Mouse (Mus musculus) CH12.LX (cell line): ENCODE data around the gene 1700018B08Rik. TPM values are rescaled to one million over a fixed set of nuclear protein-coding genes. Genes with fewer than 3 reads are reported as not detected.

ENCODE experiments used
- DNase-seq: peaks from one replicate; pipeline ENCODE4 v3.0.0-alpha.2; 2013; ENCODE audit errors: extremely low read depth
- H3K27ac ChIP-seq: 2 replicates; pipeline ENCODE4 v1.5.1; 2012; ENCODE audit warnings: low read depth, mild to moderate bottlenecking, control low read depth, moderate library complexity; ENCODE audit not compliant: insufficient read depth
- H3K27me3 ChIP-seq: replicated peaks from 2 replicates; pipeline ENCODE3; 2012; ENCODE audit warnings: inconsistent platforms
- H3K36me3 ChIP-seq, 2 experiments: replicated peaks in 1 of 2; 2 replicates each; pipeline versions ENCODE3 to v1.6.1; 2012; ENCODE audit warnings: inconsistent platforms in 1 of 2, low read length in 1 of 2, mild to moderate bottlenecking in 1 of 2, mixed read lengths in 1 of 2, moderate library complexity in 1 of 2; ENCODE audit not compliant: control insufficient read depth in 1 of 2, insufficient read depth in 1 of 2
- H3K4me1 ChIP-seq, 2 experiments: 2 replicates each; pipeline ENCODE4 v1.6.1; 2012; ENCODE audit warnings: inconsistent platforms in 1 of 2, moderate library complexity in 1 of 2; ENCODE audit not compliant: insufficient read depth in 2 of 2, control insufficient read depth in 1 of 2
- H3K4me2 ChIP-seq: 2 replicates; pipeline ENCODE4 v1.6.1; 2012; ENCODE audit warnings: low read depth, mild to moderate bottlenecking, control low read depth; ENCODE audit not compliant: poor library complexity, insufficient read depth, severe bottlenecking
- H3K4me3 ChIP-seq, 3 experiments: fragments of 150-350 bp in 1 of 3; sonication (generic) in 1 of 3; replicated peaks in 1 of 3; 2 replicates each; pipeline versions ENCODE3 to v1.5.1; 2011 to 2012; ENCODE audit warnings: low read depth in 2 of 3, low read length in 2 of 3, mild to moderate bottlenecking in 2 of 3, moderate library complexity in 2 of 3, control low read depth in 1 of 3, improper control_type of control experiment in 1 of 3, inconsistent platforms in 1 of 3, mixed read lengths in 1 of 3; ENCODE audit not compliant: poor library complexity in 1 of 3
- H3K79me2 ChIP-seq: replicated peaks from 2 replicates; pipeline ENCODE4 v1.6.1; 2012; ENCODE audit warnings: mild to moderate bottlenecking, moderate library complexity; ENCODE audit not compliant: control insufficient read depth, poor library complexity, insufficient read depth, severe bottlenecking; ENCODE audit errors: extremely low read depth
- H3K9ac ChIP-seq: 2 replicates; pipeline ENCODE4 v1.6.1; 2012; ENCODE audit warnings: low read depth, mild to moderate bottlenecking, control low read depth, moderate library complexity; ENCODE audit not compliant: insufficient read depth
- H3K9me3 ChIP-seq: replicated peaks from 2 replicates; pipeline ENCODE3; 2012; ENCODE audit warnings: low read length, inconsistent platforms, mixed read lengths
- BHLHE40 ChIP-seq: IDR thresholded peaks from 2 replicates; pipeline ENCODE4 v1.6.1; 2011; ENCODE audit warnings: mild to moderate bottlenecking, low read depth, low read length, improper control_type of control experiment
- CHD2 ChIP-seq: IDR thresholded peaks from 2 replicates; pipeline ENCODE4 v1.6.1; 2011; ENCODE audit warnings: low read length, improper control_type of control experiment
- E2F4 ChIP-seq: IDR thresholded peaks from 2 replicates; pipeline ENCODE4 v1.6.1; 2011; ENCODE audit warnings: low read depth, low read length, improper control_type of control experiment; ENCODE audit not compliant: insufficient replicate concordance
- ELF1 ChIP-seq: IDR thresholded peaks from 2 replicates; pipeline ENCODE4 v1.6.1; 2014; ENCODE audit warnings: low read depth, mild to moderate bottlenecking, inconsistent platforms, low read length, improper control_type of control experiment
- EP300 ChIP-seq: IDR thresholded peaks from 2 replicates; pipeline ENCODE4 v1.6.1; 2011; ENCODE audit warnings: low read length, improper control_type of control experiment
- ETS1 ChIP-seq: conservative IDR thresholded peaks from 2 replicates; pipeline ENCODE4 v1.6.1; 2012; ENCODE audit warnings: low read depth, mild to moderate bottlenecking, inconsistent platforms, low read length, improper control_type of control experiment, moderate library complexity
- GABPA ChIP-seq: IDR thresholded peaks from 2 replicates; pipeline ENCODE4 v1.6.1; 2012; ENCODE audit warnings: low read depth, low read length, improper control_type of control experiment, inconsistent platforms; ENCODE audit not compliant: insufficient replicate concordance
- JUND ChIP-seq: conservative IDR thresholded peaks from 2 replicates; pipeline ENCODE4 v1.6.1; 2011; ENCODE audit warnings: low read depth, low read length, improper control_type of control experiment
- KAT2A ChIP-seq: IDR thresholded peaks from 2 replicates; pipeline ENCODE4 v1.6.1; 2012; ENCODE audit warnings: low read length, improper control_type of control experiment, inconsistent platforms; ENCODE audit not compliant: insufficient replicate concordance
- MAFK ChIP-seq: IDR thresholded peaks from 2 replicates; pipeline ENCODE4 v1.6.1; 2011; ENCODE audit warnings: low read length, improper control_type of control experiment; ENCODE audit not compliant: insufficient replicate concordance
- MAX ChIP-seq: IDR thresholded peaks from 2 replicates; pipeline ENCODE4 v1.6.1; 2011; ENCODE audit warnings: low read length, improper control_type of control experiment
- MEF2A ChIP-seq: IDR thresholded peaks from 2 replicates; pipeline ENCODE4 v1.6.1; 2014; ENCODE audit warnings: low read depth, mild to moderate bottlenecking, inconsistent platforms, low read length, improper control_type of control experiment, borderline replicate concordance
- MXI1 ChIP-seq: IDR thresholded peaks from 2 replicates; pipeline ENCODE4 v1.6.1; 2011; ENCODE audit warnings: mild to moderate bottlenecking, low read depth, low read length, improper control_type of control experiment
- MYC ChIP-seq: IDR thresholded peaks from 2 replicates; pipeline ENCODE4 v1.6.1; 2011; ENCODE audit warnings: low read depth, mild to moderate bottlenecking, improper control_type of control experiment, low read length
- NELFE ChIP-seq: IDR thresholded peaks from 2 replicates; pipeline ENCODE4 v1.6.1; 2011; ENCODE audit warnings: low read depth, low read length, improper control_type of control experiment
- NRF1 ChIP-seq: IDR thresholded peaks from 2 replicates; pipeline ENCODE4 v1.6.1; 2014; ENCODE audit warnings: low read depth, mild to moderate bottlenecking, inconsistent platforms, low read length, improper control_type of control experiment, moderate library complexity
- POLR2A ChIP-seq: IDR thresholded peaks from 2 replicates; pipeline ENCODE4 v1.6.1; 2011; ENCODE audit warnings: low read depth, mild to moderate bottlenecking, improper control_type of control experiment, low read length
- POLR2AphosphoS2 ChIP-seq: IDR thresholded peaks from 2 replicates; pipeline ENCODE4 v1.6.1; 2011; ENCODE audit warnings: low read depth, low read length, improper control_type of control experiment
- RAD21 ChIP-seq: IDR thresholded peaks from 2 replicates; pipeline ENCODE4 v1.6.1; 2011; ENCODE audit warnings: low read depth, mild to moderate bottlenecking, low read length, improper control_type of control experiment, moderate library complexity
- RCOR1 ChIP-seq: conservative IDR thresholded peaks from 2 replicates; pipeline ENCODE4 v1.6.1; 2012; ENCODE audit warnings: low read depth, mild to moderate bottlenecking, inconsistent platforms, low read length, improper control_type of control experiment
- SIN3A ChIP-seq: IDR thresholded peaks from 2 replicates; pipeline ENCODE4 v1.6.1; 2012; ENCODE audit warnings: low read length, improper control_type of control experiment, inconsistent platforms
- TBP ChIP-seq: conservative IDR thresholded peaks from 2 replicates; pipeline ENCODE4 v1.6.1; 2011; ENCODE audit warnings: low read depth, low read length, improper control_type of control experiment
- TCF12 ChIP-seq: IDR thresholded peaks from 2 replicates; pipeline ENCODE4 v1.6.1; 2014; ENCODE audit warnings: low read depth, mild to moderate bottlenecking, inconsistent platforms, low read length, improper control_type of control experiment
- UBTF ChIP-seq: IDR thresholded peaks from 2 replicates; pipeline ENCODE4 v1.6.1; 2012; ENCODE audit warnings: low read depth, mild to moderate bottlenecking, inconsistent platforms, low read length, improper control_type of control experiment, moderate library complexity
- USF2 ChIP-seq: conservative IDR thresholded peaks from 2 replicates; pipeline ENCODE4 v1.6.1; 2011; ENCODE audit warnings: low read depth, low read length, improper control_type of control experiment
- ZMIZ1 ChIP-seq: IDR thresholded peaks from 2 replicates; pipeline ENCODE4 v1.6.1; 2012; ENCODE audit warnings: low read depth, mild to moderate bottlenecking, inconsistent platforms, low read length, improper control_type of control experiment
- ZNF384 ChIP-seq: IDR thresholded peaks from 2 replicates; pipeline ENCODE4 v1.6.1; 2012; ENCODE audit warnings: low read depth, low read length, improper control_type of control experiment, inconsistent platforms
- dilution Hi-C: fragments of 300-500 bp; cut with MboI; formaldehyde crosslinking; loops from 2 replicates; pipeline ENCODE4 v1.14.3; 2020; ENCODE audit warnings: low sequenced_read_pairs; ENCODE audit not compliant: extremely low pct_unique_long_range_greater_than_20kb, extremely low pct_ligation_motif_present
- in situ Hi-C: fragments of 300-500 bp; cut with MboI; formaldehyde crosslinking; loops from 3 replicates; pipeline ENCODE4 v1.14.3; 2019; ENCODE audit warnings: low sequenced_read_pairs, low pct_ligation_motif_present, low pct_unique_long_range_greater_than_20kb, mixed read lengths
- polyA plus RNA-seq: library from polyadenylated mRNA; unstranded; fragments of >175 nt; gene quantifications from 2 replicates; pipeline ENCODE4 v1.2.1, GENCODE M21; 2012; ENCODE audit warnings: low read depth; ENCODE audit not compliant: insufficient read length
- total RNA-seq, 2 experiments: library from RNA; depleted of rRNA; stranded (reverse); fragments of 300-350 nt in 1 of 2; fragments of >200 nt in 1 of 2; gene quantifications; 2 replicates each; pipeline ENCODE4 v1.2.3; 2012 to 2014

1700018B08Rik gene
- total and polyA plus RNA-seq, 3 experiments = not detected

- TF ChIP-seq CHD2 (no peak), TCF12 (no peak), ZNF384 (no peak), ETS1 (peak; percentile 45), RAD21 (no peak), POLR2A (no peak), ZMIZ1 (no peak), ELF1 (no peak), UBTF (no peak), TBP (no peak), GABPA (no peak), MXI1 (peak; percentile 56; the same call in 1 of the 2 replicates), NELFE (no peak), USF2 (no peak), MEF2A (no peak; the same call in 1 of the 2 replicates), RCOR1 (0 out of 2 replicates have a peak, but pooled peaks have one; percentile 41)
Measured at GRCm38 (mm10) chr8:121580465-121580864, 36.3 kb upstream of the 1700018B08Rik start (continued).

GRCm38 (mm10) chr8:121578676-121579451 is 34.7 kb upstream of the 1700018B08Rik start, which contains the start of gene Fbxo31:
Gene Fbxo31, minus strand, starts transcription at chr8:121578806.
- dilution Hi-C loops = no loop called here
- Histone ChIP-seq H3K9ac (peak within 1 kb of the TSS; percentile 64), H3K79me2 (peaks cover 30% of the 10 kb centered on the region), H3K4me2 (peak within 1 kb of the TSS; percentile 74), H3K4me3 (peak within 1 kb of the TSS; percentile 88 to 98 (median 93)), H3K27ac (peak within 1 kb of the TSS; percentile 24), H3K36me3 (peaks cover 0 to 16% of the 10 kb centered on the region in 2 experiments), H3K9me3 (no peaks in the 10 kb centered on the region), H3K27me3 (peaks cover 9% of the 10 kb centered on the region), H3K4me1 (peaks cover 22 to 52% of the 10 kb centered on the region in 2 experiments)
- peak; percentile 97 for DNase-seq
- in situ Hi-C loops = loop anchor here (25.0 kb wide), 1 partner anchor 858 kb away; the partner anchor contains the start of genes Cyba and Mvd
- TF ChIP-seq EP300 (no peak), POLR2A (peak; percentile 84), JUND (no peak), NELFE (peak; percentile 85), MAX (0 out of 2 replicates have a peak, but pooled peaks have one; percentile 38), MAFK (peak; percentile 92), BHLHE40 (peak; percentile 20; the same call in 1 of the 2 replicates), ELF1 (peak; percentile 99), USF2 (no peak), E2F4 (no peak), ZMIZ1 (0 out of 2 replicates have a peak, but pooled peaks have one; percentile 44), TCF12 (peak; percentile 75), SIN3A (peak; percentile 14; the same call in 1 of the 2 replicates), KAT2A (peak; percentile 82; the same call in 1 of the 2 replicates), MEF2A (0 out of 2 replicates have a peak, but pooled peaks have one; percentile 13), POLR2AphosphoS2 (no peak), GABPA (no peak), MYC (peak; percentile 54; the same call in 1 of the 2 replicates), NRF1 (peak; percentile 85), ETS1 (no peak), TBP (peak; percentile 99)
